Mouse (Mus musculus) erythroblast, embryonic 14.5 days (primary cell): ENCODE measurements around the gene Hyal3.

Experiments
- GATA1 ChIP-seq: IDR thresholded peaks from 2 replicates; pipeline ENCODE4 v1.6.1; 2012; ENCODE audit warnings: low read length, inconsistent platforms, mixed read lengths
- TAL1 ChIP-seq: IDR thresholded peaks from 3 replicates; pipeline ENCODE4 v1.6.1; 2012; ENCODE audit warnings: low read length, inconsistent platforms, mixed read lengths

GRCm38 (mm10) chr9:107618778-107619545 lies 38.3 kb downstream of the Hyal3 start:
- TF ChIP-seq TAL1 (no peak), GATA1 (no peak)
